ENCODE assay signal across 9 mouse cellular contexts in genomic region chr11:49636449-49636848, GRCm38 (mm10). TPM values are rescaled to one million over a fixed set of nuclear protein-coding genes. Genes with fewer than 3 reads are reported as not detected.
DNase-seq lines count a peak whose midpoint lies in the region; ATAC-seq lines count a peak whose summit lies in the region.
"Had no signal": no experiment of that assay in that cellular context is flagged by ENCODE, and none has a peak within 500 bp of the region (broad histone marks: within the 10 kb centered on the region; RNA-seq: fewer than 3 reads in every experiment).

No protein-coding gene starts in this region.

- DNase-seq in layer of hippocampus, postnatal 10 days (ENCODE audit: low spot score in 2 of 2), result peak; percentile 16 to 25
- no peak for DNase-seq in layer of hippocampus, adult 18-20 months (ENCODE audit: low spot score in 2 of 2)
- DNase-seq in embryo, embryonic 10 days (ENCODE audit: low spot score), result peak; percentile 64
- peak; percentile 17 to 36 for DNase-seq in heart, postnatal 10 days
- DNase-seq in left cerebral cortex, adult 9 months (ENCODE audit: low spot score in 2 of 2), result no peak
- DNase-seq in gastrocnemius, postnatal 14 days, result no peak
- DNase-seq in cerebellum, postnatal 25 days, result no peak

- no peaks in the 10 kb centered on the region for H3K9me3 ChIP-seq in neural tube, embryonic 13.5 days

- H3K4me3 ChIP-seq in neural tube, embryonic 13.5 days, result no peak overlapping the region

- WGBS in neural tube, embryonic 13.5 days, result 3% methylated on average over 11 of the region's 11 CpGs

- H3K36me3 ChIP-seq in neural tube, embryonic 13.5 days, result no peaks in the 10 kb centered on the region

- H3K27me3 ChIP-seq in neural tube, embryonic 13.5 days, result peaks cover 65% of the 10 kb centered on the region

- 0 out of 2 replicates have a peak overlapping the region, but pooled peaks have one; percentile 13 for H3K4me2 ChIP-seq in neural tube, embryonic 13.5 days

- no peak overlapping the region for H3K9ac ChIP-seq in neural tube, embryonic 13.5 days

- no peak overlapping the region for H3K27ac ChIP-seq in neural tube, embryonic 13.5 days (replicated peaks)

- peaks cover 17% of the 10 kb centered on the region for H3K4me1 ChIP-seq in neural tube, embryonic 13.5 days (replicated peaks)

- intact Hi-C loops in heart, postnatal 10 days (cut with DNase I), result no loop called here
- intact Hi-C loops in gastrocnemius, postnatal 14 days (cut with DNase I; ENCODE audit: low total_unique reads), result no loop called here

- no peak for ATAC-seq in neural tube, embryonic 13.5 days (ENCODE audit: low read depth)

RNA-seq across cellular contexts. Expression of gene Scgb3a1, which starts 27.0 kb away (rescaled TPM):
- under 1 TPM in 1 of 2 experiments, not detected in 1; 0.78 TPM for total RNA-seq in layer of hippocampus, postnatal 10 days (2021)
- not detected for total RNA-seq in layer of hippocampus, adult 18-20 months (2021)
- total RNA-seq in heart, postnatal 10 days (2021), result 10 to 100 TPM in 1 of 2 experiments, not detected in 1; 15.7 TPM
- not detected in 2 replicates for polyA plus RNA-seq in neural tube, embryonic 13.5 days (2015; fragmentation: Nextera tagmentation; extraction: Ambion mirVana)
- not detected for total RNA-seq in gastrocnemius, postnatal 14 days (2021)
- polyA plus RNA-seq: liver, embryonic 16.5 days had no signal

RNA-seq across cellular contexts. Expression of gene Flt4, which starts 27.4 kb away (rescaled TPM):
- 1 to 10 TPM; 3.9 to 4.4 TPM for total RNA-seq in layer of hippocampus, postnatal 10 days (2021)
- 1 to 10 TPM; 2.1 to 2.3 TPM for total RNA-seq in layer of hippocampus, adult 18-20 months (2021)
- total RNA-seq in heart, postnatal 10 days (2021), result 10 to 100 TPM; 14.5 to 14.9 TPM
- 2.4 and 2.6 TPM in 2 replicates for polyA plus RNA-seq in neural tube, embryonic 13.5 days (2015; fragmentation: Nextera tagmentation; extraction: Ambion mirVana)
- total RNA-seq in gastrocnemius, postnatal 14 days (2021), result 1 to 10 TPM; 4.0 to 4.3 TPM

Comparison
In these comparisons a context has a peak if more than half of its experiments do, and no peak if none do; other contexts are left out.
1. DNase-seq: peak in layer of hippocampus, postnatal 10 days (2 of 2), embryo, embryonic 10 days (single experiment) and heart, postnatal 10 days (2 of 2); none in layer of hippocampus, adult 18-20 months (0 of 2), left cerebral cortex, adult 9 months (0 of 2), gastrocnemius, postnatal 14 days (single experiment) and cerebellum, postnatal 25 days (0 of 2).